Comparison of ENCODE assay signal across 8 mouse cellular contexts in genomic region chr19:7182273-7182949, GRCm38 (mm10). TPM values are rescaled to one million over a fixed set of nuclear protein-coding genes. Genes with fewer than 3 reads are reported as not detected.
DNase-seq lines count a peak whose midpoint lies in the region; ATAC-seq lines count a peak whose summit lies in the region.

No protein-coding gene starts in this region.

- intact Hi-C loops in left cerebral cortex, postnatal 10 days (cut with DNase I), result no loop called here

- peak; percentile 74 for ATAC-seq in intestine, embryonic 16.5 days
- ATAC-seq in megakaryocyte-erythroid progenitor cell, adult 5-6 weeks (replicated peaks; ENCODE audit: low FRiP score, low TSS enrichment, poor library complexity, severe bottlenecking), result peak; percentile 77
- peak; percentile 74 for ATAC-seq in stomach, embryonic 16.5 days (ENCODE audit: insufficient read depth, low FRiP score)

- WGBS in intestine, embryonic 16.5 days, result 11% methylated on average over 23 of the region's 23 CpGs
- WGBS in stomach, embryonic 16.5 days, result 8% methylated on average over 23 of the region's 23 CpGs

- H3K9ac ChIP-seq in intestine, embryonic 16.5 days (ENCODE audit: low read depth, low read length), result peak overlapping the region; percentile 42; the same call in 1 of the 2 replicates
- H3K9ac ChIP-seq in stomach, embryonic 16.5 days (ENCODE audit: low read length), result peak overlapping the region; percentile 67

- no peaks in the 10 kb centered on the region for H3K9me3 ChIP-seq in intestine, embryonic 16.5 days (ENCODE audit: control insufficient read depth, low read length)
- no peaks in the 10 kb centered on the region for H3K9me3 ChIP-seq in stomach, embryonic 16.5 days (replicated peaks; ENCODE audit: control insufficient read depth, low read length)

- peaks cover 3% of the 10 kb centered on the region; the same call in 1 of the 2 replicates for H3K27me3 ChIP-seq in intestine, embryonic 16.5 days (replicated peaks; ENCODE audit: control insufficient read depth, insufficient read depth, low read length)
- no peaks in the 10 kb centered on the region for H3K27me3 ChIP-seq in stomach, embryonic 16.5 days (ENCODE audit: control insufficient read depth, insufficient read depth, low read length)

- no peak overlapping the region; the same call in 1 of the 2 replicates for H3K4me3 ChIP-seq in intestine, embryonic 16.5 days (ENCODE audit: low read length)
- peak overlapping the region; percentile 22 for H3K4me3 ChIP-seq in stomach, embryonic 16.5 days (replicated peaks; ENCODE audit: low read length)

- H3K4me2 ChIP-seq in intestine, embryonic 16.5 days (ENCODE audit: low read depth, low read length), result peak overlapping the region; percentile 51
- H3K4me2 ChIP-seq in stomach, embryonic 16.5 days (ENCODE audit: low read depth, low read length), result peak overlapping the region; percentile 50

- no peaks in the 10 kb centered on the region for H3K36me3 ChIP-seq in intestine, embryonic 16.5 days (ENCODE audit: control insufficient read depth, insufficient read depth, low read length)
- H3K36me3 ChIP-seq in stomach, embryonic 16.5 days (ENCODE audit: control insufficient read depth, insufficient read depth, low read length), result no peaks in the 10 kb centered on the region

- DNase-seq in Muller cell, postnatal 12 days (ENCODE audit: inconsistent ontology term), result peak; percentile 75
- peak; percentile 63 for DNase-seq in brain, embryonic 18.5 days (ENCODE audit: low read depth, low spot score)
- peak; percentile 55 for DNase-seq in forelimb bud, embryonic 11.5 days (ENCODE audit: low read depth, low spot score)
- DNase-seq in left cerebral cortex, postnatal 10 days (ENCODE audit: extremely low spot score in 1 of 2, low spot score in 2 of 2), result peak; percentile 78 to 85
- no peak for DNase-seq in spleen, adult 18-20 months

- peaks cover 45% of the 10 kb centered on the region for H3K4me1 ChIP-seq in intestine, embryonic 16.5 days (ENCODE audit: control insufficient read depth, insufficient read depth, low read length)
- peaks cover 35% of the 10 kb centered on the region for H3K4me1 ChIP-seq in stomach, embryonic 16.5 days (ENCODE audit: control insufficient read depth, insufficient read depth, low read length)

- peak overlapping the region; percentile 30 for H3K27ac ChIP-seq in intestine, embryonic 16.5 days (ENCODE audit: low read length)
- H3K27ac ChIP-seq in stomach, embryonic 16.5 days (ENCODE audit: low read length), result peak overlapping the region; percentile 74

RNA-seq across cellular contexts. Expression of gene Otub1, which starts 23.7 kb away (rescaled TPM):
- 162 and 166 TPM in 2 replicates for polyA plus RNA-seq in intestine, embryonic 16.5 days (2015; fragmentation: Nextera tagmentation; extraction: Ambion mirVana)
- 100 to 1,000 TPM; 222 to 235 TPM for total RNA-seq in left cerebral cortex, postnatal 10 days (2021)
- 51.9 and 60.3 TPM in 2 replicates for total RNA-seq in megakaryocyte-erythroid progenitor cell, adult 5-6 weeks (2014; fragmentation: Nextera tagmentation)
- 59.8 and 81.4 TPM in 2 replicates for total RNA-seq in megakaryocyte-erythroid progenitor cell, adult 5-6 weeks (2017)
- polyA plus RNA-seq in stomach, embryonic 16.5 days (2015; fragmentation: Nextera tagmentation; extraction: Ambion mirVana), result 157 and 169 TPM in 2 replicates

RNA-seq across cellular contexts. Expression of gene Cox8a, which starts 35.0 kb away (rescaled TPM):
- polyA plus RNA-seq in intestine, embryonic 16.5 days (2015; fragmentation: Nextera tagmentation; extraction: Ambion mirVana), result 1,467 and 1,508 TPM in 2 replicates
- 100 to 1,000 TPM; 855 to 924 TPM for total RNA-seq in left cerebral cortex, postnatal 10 days (2021)
- total RNA-seq in megakaryocyte-erythroid progenitor cell, adult 5-6 weeks (2014; fragmentation: Nextera tagmentation), result 777 and 822 TPM in 2 replicates
- total RNA-seq in megakaryocyte-erythroid progenitor cell, adult 5-6 weeks (2017), result 576 and 680 TPM in 2 replicates
- polyA plus RNA-seq in stomach, embryonic 16.5 days (2015; fragmentation: Nextera tagmentation; extraction: Ambion mirVana), result 986 and 1,009 TPM in 2 replicates

RNA-seq across cellular contexts. Expression of gene Naa40, which starts 58.6 kb away (rescaled TPM):
- polyA plus RNA-seq in intestine, embryonic 16.5 days (2015; fragmentation: Nextera tagmentation; extraction: Ambion mirVana), result 48.4 and 51.9 TPM in 2 replicates
- total RNA-seq in left cerebral cortex, postnatal 10 days (2021), result 10 to 100 TPM; 40.6 to 41.5 TPM
- total RNA-seq in megakaryocyte-erythroid progenitor cell, adult 5-6 weeks (2014; fragmentation: Nextera tagmentation), result 66.8 and 78.6 TPM in 2 replicates
- 45.4 and 49.0 TPM in 2 replicates for total RNA-seq in megakaryocyte-erythroid progenitor cell, adult 5-6 weeks (2017)
- 46.9 and 50.4 TPM in 2 replicates for polyA plus RNA-seq in stomach, embryonic 16.5 days (2015; fragmentation: Nextera tagmentation; extraction: Ambion mirVana)

Comparison
In these comparisons a context has a peak if more than half of its experiments do, and no peak if none do; other contexts are left out.
1. DNase-seq: peak in Muller cell, postnatal 12 days (single experiment), brain, embryonic 18.5 days (single experiment), forelimb bud, embryonic 11.5 days (single experiment) and left cerebral cortex, postnatal 10 days (2 of 2); none in spleen, adult 18-20 months (0 of 2).
2. Peak in every context shown above with its lines, with median percentiles within 50 percentile points of each other: ATAC-seq.